Mouse (Mus musculus) Muller cell, postnatal 12 days (primary cell): ENCODE data around the gene Sbds.
"Not testable (repeated sequence)": the region's sequence is repeated elsewhere in the genome, so short reads cannot be mapped to it uniquely, and the experiment has no call there.

Source experiments
- DNase-seq: peaks from one replicate; pipeline ENCODE4 v3.0.0-alpha.2; 2015; ENCODE audit errors: inconsistent ontology term

The Sbds gene

DNA sequence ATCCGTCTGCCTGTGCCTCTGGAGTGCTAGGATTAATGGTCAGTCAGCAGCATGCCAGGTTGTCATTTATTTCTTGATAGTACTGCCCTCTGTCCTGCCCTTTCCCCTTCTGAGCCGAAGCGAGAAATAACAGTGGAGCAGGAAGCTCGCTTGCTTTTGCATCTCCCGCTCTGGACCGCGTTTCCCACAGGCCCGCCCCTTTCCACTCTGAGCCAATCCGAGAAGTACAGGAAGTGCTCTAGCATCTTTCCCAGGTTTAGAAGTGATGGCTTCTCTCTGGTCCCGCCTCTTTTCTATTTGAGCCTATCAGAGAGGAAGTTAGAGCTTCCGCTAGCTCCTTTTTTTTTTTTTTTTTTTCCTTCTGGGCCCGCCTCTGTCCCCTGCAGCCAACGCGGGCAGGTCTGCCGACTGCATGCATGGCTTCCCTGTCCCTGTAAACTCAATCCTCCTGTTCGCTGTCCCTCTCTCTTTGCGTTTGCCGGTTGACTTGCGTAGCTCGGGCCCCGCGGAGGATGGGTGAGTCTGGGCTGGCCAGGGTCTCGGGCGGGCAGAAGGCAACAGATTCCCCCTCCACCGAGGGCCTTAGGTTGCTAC, 1.4 kb upstream of the Sbds start:
- DNase-seq: peak; percentile 95

GRCm38 (mm10) chr5:130255799-130256525, 632 bp upstream of the Sbds start:
- DNase-seq: not testable (repeated sequence)

- peak; percentile 65 for DNase-seq
Observed at GRCm38 (mm10) chr5:130254164-130255016, 940 bp downstream of the Sbds start.

- no peak for DNase-seq
Observed at GRCm38 (mm10) chr5:130247823-130248222, 7.5 kb downstream of the Sbds start.

- no peak for DNase-seq
Observed at GRCm38 (mm10) chr5:130241426-130241825, 13.9 kb downstream of the Sbds start.

DNA sequence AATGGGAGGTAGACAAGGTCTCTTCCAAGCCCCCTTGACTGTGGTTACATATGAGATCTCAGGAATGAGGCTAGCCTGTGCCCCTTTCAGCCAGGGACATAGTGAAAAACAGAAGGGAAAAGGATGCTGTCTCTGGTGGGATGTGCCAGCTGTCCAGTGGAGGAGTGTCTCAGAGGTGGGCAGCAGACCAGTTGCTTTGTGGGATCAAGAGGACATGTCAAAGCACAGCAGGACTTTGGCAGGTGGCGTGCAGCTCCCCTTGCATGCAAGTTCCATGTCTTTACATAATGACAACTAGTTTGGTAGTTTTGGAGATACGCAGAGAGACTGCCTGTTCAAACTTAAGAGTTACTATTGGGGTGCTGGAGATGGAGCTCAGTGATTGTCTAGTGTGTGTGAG, 15.5 kb downstream of the Sbds start:
- no peak for DNase-seq

DNA sequence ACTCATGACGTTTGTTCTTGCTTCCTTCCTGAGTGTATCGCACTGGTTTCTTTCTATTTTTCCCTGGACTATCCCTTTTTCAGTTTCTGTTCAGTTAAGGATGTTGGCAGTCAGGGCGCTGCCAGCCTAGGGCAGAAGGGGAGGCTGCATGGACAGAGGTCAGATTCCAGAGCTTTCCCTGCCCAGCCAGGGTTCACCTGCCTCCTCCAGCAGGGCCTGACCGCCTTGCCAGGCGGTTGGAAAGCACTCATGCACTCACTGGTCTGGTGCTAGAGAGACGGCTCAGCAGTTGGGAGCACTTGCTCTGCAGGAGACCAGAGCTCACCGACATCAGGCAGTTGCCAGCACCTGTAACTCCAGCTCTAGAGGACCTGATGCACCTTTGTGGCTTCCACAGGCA, 16.1 kb downstream of the Sbds start:
- DNase-seq: no peak

GRCm38 (mm10) chr5:130236302-130236701, 19.0 kb downstream of the Sbds start:
- no peak for DNase-seq

DNA sequence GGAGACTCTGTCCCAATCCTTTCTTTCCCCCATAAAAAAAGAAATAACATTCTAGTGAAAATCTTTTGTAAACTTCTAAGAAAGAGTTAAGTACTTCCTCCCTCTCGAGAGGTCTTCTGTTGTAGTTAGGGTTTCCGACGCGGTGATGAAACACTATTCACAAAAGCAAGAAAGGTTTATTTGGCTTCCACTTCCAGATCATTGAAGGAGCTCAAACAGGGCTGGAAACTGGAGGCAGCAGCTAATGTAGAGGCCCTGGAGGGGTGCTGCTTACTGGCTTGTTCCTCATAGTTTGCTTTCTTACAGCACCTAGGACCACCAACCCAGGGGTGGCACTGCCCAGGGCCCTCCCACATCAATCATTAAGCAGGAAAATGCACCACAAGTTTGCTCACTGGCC, 27.2 kb downstream of the Sbds start:
- DNase-seq: no peak

GRCm38 (mm10) chr5:130226790-130227189, 28.5 kb downstream of the Sbds start:
- DNase-seq: no peak

DNA sequence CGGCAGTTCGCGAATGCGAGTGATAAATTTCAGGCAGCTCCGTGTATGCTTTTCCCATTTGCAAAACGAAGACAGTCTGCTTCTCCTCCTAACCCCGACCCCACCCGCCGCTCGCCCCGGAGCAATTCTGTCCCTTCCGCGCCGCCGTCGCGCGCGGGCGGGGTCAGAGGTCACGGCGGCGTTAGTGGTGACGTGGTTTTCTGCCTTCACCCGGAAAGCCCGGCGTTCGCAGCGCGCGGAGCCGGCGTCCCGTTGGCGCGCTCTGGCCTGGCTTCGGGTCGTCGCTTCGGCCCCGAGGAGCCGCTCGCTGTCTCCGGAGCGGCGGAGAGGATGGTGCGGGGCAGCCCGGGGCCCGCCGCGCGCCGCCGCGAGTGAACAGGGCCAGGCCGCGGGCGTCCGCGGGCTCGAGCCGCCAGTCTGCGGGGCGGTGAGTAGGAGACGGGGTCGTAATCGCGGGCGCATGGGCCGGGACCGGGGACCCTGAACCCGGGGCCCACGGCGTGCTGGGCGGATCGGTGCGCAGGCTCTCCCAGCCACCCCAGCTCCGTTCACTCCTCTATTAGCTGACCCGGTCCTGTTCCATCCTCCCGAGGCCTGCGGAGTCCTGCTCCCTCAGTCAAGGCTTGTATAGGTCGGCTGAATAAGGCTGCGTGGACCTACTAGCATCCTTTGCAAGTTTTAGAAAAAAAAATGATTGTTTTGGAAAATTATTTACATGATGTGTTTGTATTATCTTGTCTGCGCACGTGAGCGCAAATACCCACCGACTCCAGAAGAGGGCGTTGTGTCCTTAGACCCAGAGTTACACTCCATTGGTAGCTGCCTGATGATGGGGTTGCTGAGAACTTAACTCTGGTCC, 33.0 kb downstream of the Sbds start:
- DNase-seq: peak; percentile 95

GRCm38 (mm10) chr5:130221760-130222145, 33.6 kb downstream of the Sbds start:
- DNase-seq: no peak

DNA sequence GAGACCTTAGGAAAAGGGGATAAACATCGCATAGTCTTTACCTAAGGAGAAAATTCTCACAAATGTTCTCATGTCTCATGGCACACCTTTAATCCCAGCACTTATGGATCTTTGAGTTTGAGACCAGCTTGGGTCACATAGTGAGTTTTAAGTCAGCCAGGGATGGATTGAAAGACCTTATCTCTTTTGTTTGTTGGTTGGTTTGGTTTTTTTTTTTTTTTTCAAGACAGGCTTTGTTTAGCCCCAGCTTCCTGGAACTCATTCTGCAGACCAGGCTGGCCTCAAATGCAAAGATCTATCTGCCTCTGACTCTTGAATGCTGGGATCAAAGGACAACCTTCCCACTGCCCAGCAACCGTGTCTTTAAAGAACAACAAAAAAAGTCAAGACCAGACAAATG, 34.0 kb downstream of the Sbds start:
- DNase-seq: no peak

- no peak for DNase-seq
Observed at GRCm38 (mm10) chr5:130218336-130218735, 37.0 kb downstream of the Sbds start.

DNA sequence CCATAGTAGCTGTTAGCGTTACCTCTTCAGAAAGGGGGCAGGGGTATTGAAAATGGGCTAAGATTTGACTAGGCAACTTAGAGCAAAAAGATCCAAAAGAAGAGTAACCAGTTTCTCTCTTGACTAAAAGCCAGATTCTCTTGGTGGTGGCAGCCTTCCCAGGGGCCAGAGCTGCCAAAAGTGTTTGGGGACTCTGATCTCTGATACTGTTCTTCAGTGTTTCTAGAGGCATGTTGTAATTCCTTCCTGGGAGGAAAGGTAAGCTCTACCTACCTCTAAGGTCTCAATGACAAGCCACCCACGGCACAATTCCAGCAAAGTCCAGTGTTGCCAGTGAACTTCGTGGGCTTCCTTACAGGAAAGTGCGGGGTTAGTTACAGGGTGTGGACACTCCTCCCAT, 37.9 kb downstream of the Sbds start:
- no peak for DNase-seq

- DNase-seq: no peak
Observed at GRCm38 (mm10) chr5:130216781-130217180, 38.5 kb downstream of the Sbds start, which contains the start of gene Tmem248. Tmem248 (plus strand) TSS chr5:130217081.

DNA sequence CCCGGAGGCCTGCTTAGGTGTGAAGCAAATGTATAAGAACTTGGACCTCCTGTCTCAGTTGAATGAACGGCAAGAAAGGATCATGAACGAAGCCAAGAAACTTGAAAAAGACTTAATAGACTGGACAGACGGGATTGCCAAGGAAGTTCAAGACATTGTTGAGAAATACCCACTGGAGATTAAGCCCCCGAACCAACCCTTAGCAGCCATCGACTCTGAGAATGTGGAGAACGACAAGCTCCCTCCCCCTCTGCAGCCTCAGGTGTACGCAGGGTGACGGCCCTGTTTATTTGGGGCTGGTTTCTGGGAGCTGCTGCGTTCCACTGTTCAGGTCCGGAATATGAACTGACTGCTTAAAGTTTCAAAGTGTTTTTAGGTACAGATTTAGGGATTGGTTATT, 42.4 kb downstream of the Sbds start:
- DNase-seq: no peak

GRCm38 (mm10) chr5:130207299-130207698, 48.0 kb downstream of the Sbds start:
- no peak for DNase-seq

DNA sequence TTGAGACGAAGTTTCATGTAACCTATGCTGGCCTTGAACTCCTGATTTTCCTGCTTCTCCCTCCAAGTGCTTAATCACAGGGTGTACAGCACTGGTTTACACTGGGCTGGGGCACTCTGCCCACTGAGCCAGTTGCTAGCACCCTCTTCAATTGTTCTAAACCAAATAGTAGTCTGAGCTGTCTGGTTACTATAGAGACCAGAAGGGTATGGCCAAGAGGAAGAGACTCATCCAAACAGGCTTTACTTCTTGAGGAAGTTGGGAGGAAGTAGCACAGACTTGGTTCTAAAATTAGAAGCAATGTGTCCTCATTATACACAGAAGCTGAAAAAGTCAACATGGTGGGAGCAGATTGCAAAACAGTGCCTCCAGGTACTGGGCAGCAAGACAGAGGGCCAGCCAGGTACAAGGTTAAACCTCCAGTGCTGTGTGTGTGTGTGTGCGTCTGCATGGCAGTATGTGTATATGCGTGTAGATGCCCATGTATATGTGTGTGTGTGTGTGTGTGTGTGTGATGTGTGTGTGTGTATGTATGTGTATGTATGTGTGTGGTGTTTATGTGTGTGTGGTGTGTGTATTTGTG, 49.8 kb downstream of the Sbds start:
- no peak for DNase-seq

- no peak for DNase-seq
Observed at GRCm38 (mm10) chr5:130204560-130204959, 50.8 kb downstream of the Sbds start.

- no peak for DNase-seq
Observed at GRCm38 (mm10) chr5:130203948-130204347, 51.4 kb downstream of the Sbds start.
